Mouse (Mus musculus): ENCODE measurements around the gene Pik3cd. TPM values are rescaled to one million over a fixed set of nuclear protein-coding genes. Genes with fewer than 3 reads are reported as not detected.

The Pik3cd gene
- total RNA-seq, 2 experiments from 2014 or later: 8.1 to 9.8 TPM

GRCm38 (mm10) chr4:149608309-149608638, 94.1 kb downstream of the Pik3cd start:
- no peak for DNase-seq

- DNase-seq: no peak
Observed at GRCm38 (mm10) chr4:149607591-149608308, 94.6 kb downstream of the Pik3cd start.

DNA sequence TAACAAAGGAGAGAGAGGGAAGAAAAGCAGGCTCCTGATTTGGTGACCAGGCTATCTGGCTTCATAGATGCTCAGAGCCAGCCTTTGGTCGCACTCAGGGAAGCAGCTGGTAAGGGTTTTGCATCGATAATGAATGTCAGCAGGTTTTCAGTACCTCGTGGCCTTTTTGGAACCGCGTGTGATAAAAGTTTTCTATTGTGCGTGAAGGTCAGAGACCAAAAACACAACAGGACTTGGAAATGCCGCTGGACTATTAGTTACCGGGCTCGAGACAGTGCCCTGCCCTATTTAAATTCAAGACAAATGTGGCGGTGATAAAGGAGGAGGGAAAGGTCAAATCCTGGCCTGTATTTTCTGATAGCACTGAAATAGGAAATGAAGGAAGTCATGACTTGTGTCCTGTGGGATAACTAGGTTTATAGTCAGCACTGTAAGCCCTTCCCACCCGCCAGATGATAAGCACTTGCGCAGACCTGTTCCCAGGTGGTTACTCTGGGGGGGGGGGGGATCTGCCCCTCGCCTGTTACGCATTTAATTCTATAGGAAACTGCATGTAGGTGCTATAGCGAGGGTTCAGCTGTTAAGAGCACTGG, 95.5 kb downstream of the Pik3cd start:
- DNase-seq: no peak

GRCm38 (mm10) chr4:149606056-149606455, 96.3 kb downstream of the Pik3cd start:
- no peak for DNase-seq

DNA sequence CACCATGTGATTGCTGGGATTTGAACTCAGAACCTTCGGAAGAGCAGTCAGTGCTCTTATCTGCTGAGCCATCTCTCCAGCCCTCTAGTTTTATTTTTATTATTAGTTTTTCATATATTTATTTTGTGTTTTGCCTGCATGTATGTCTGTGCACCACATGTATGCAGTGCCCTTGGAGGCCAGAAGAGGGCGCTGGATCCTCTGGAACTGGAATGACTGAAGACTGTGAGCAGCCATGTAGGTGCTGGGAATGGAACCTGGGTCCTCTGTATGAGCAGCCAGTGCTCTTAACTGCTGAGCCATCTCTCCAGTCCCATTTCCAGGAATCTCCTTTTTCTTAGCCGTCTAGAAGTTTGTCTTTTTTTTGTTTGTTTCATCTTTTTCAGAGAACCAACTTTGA, 97.9 kb downstream of the Pik3cd start:
- DNase-seq: no peak

DNA sequence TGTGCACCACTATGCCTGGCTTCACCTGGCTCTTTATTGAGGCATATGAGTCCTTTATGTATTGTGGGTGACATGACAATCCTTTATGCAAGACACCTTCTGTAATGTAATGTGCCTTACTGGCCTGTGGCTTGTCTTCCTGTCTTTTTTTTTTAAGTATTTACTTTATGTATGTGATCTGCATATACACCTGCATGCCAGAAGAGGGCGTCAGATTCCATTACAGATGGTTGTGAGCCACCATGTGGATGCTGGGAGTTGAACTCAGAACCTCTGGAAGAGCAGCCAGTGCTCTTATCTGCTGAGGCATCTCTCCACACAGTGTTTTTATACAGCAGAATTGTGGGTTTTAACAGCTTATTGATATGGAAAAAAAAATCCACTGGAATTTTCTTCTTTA, 98.5 kb downstream of the Pik3cd start:
- DNase-seq: no peak

DNA sequence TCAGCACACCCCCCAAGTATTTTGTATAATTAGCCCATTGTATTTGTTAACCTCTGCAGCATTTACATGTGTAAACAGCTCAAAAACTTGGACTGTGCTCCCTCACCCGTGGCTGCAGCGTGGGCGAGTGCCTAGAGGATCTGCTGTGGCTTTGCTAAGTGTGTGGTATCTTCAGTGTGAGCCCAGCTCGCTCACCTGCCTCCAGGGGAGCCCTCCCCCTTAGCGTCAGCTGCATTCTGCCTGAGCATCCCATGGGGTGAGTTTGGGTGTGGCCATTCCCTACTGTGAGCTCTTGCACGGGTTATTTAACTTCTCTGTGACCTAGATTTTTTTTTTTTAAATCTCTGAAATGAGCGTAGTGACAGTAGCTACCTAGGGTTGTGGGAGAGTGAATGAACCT, 100.1 kb downstream of the Pik3cd start:
- no peak for DNase-seq

GRCm38 (mm10) chr4:149601484-149601883, 100.9 kb downstream of the Pik3cd start:
- DNase-seq: no peak

DNA sequence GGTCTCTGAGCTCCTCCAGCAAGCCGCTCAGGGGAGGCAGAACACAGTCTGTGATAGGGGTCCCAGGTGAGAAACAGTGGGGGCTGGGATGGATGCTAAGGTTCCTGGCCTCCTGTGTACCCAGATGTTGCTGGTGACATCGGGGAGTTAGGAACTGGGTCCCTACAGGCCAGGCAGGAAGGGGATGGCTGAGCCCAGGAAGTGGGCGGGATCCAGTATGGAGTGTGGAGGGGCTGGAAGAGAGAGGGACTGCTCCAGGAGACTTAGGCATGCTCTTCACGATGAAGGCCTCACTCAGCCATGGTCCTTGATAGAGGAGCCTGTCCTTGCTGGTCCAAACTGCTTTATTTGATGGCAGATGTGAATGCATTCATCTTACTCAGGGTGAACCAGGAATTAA, 102.2 kb downstream of the Pik3cd start:
- DNase-seq: no peak

GRCm38 (mm10) chr4:149599549-149599948, 102.8 kb downstream of the Pik3cd start:
- DNase-seq: no peak

Small RNA genes within 50 kb of the gene (microRNA-seq; reads per million reads assigned to microRNA genes)
- 0 reads per million in 2 experiments for gene Mir7023 (ENCODE audit: borderline replicate concordance in 2 of 2)

Other genes starting within 250 kb of the Pik3cd start
- 10 to 100 TPM; 17.5 to 23.0 TPM for gene Rbp7, start 247.6 kb downstream of the Pik3cd start, total RNA-seq (2021)
- gene Tmem274, start 225.2 kb downstream of the Pik3cd start, total RNA-seq (2021): not detected
- 10 to 100 TPM; 22.8 to 23.4 TPM for gene Nmnat1, start 217.4 kb downstream of the Pik3cd start, total RNA-seq (2021)
- 10 to 100 TPM; 12.5 to 13.0 TPM for gene Lzic, start 217.3 kb downstream of the Pik3cd start, total RNA-seq (2021)
- 10 to 100 TPM; 24.7 to 29.6 TPM for gene Ctnnbip1, start 184.3 kb downstream of the Pik3cd start, total RNA-seq (2021)
- 10 to 100 TPM; 29.0 to 29.1 TPM for gene Clstn1, start 116.1 kb downstream of the Pik3cd start, total RNA-seq (2021)
- gene Tmem201, start 35.5 kb upstream of the Pik3cd start, total RNA-seq (2021): 10 to 100 TPM; 36.2 to 38.1 TPM
- 10 to 100 TPM; 10.4 TPM for gene Slc25a33, start 71.7 kb upstream of the Pik3cd start, total RNA-seq (2021)